In the genomic region with DNA sequence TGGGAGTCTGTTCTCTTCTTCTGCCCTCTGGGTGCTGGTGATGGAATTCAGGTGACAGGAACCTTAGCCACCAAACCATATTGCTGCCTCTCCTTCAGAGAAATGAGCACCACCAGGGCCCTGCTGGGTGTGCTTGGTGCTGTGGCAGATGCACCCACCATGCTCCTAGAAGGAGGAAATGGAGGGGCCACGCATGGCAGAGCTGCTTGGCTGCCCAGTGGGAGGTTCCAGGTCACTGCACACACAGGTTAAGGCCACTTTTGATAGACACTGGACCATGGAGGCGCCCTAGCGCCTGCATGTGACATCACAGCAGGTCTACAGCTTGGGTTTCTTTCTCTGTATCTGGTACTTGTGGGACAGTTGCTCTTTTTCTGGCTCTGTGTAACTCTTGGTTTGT, we compare ENCODE assay signal across 17 mouse cellular contexts. TPM values are rescaled to one million over a fixed set of nuclear protein-coding genes. Genes with fewer than 3 reads are reported as not detected.
DNase-seq lines count a peak whose midpoint lies in the region; ATAC-seq and TF ChIP-seq lines count a peak whose summit lies in the region.
"Had no signal": no experiment of that assay in that cellular context is flagged by ENCODE, and none has a peak within 500 bp of the region (broad histone marks: within the 10 kb centered on the region; RNA-seq: fewer than 3 reads in every experiment).

No protein-coding gene starts in this region.

- ATAC-seq in heart, embryonic 11.5 days (replicated peaks; ENCODE audit: insufficient number of reproducible peaks, low FRiP score, low TSS enrichment): no peak
- no peak for ATAC-seq in lung, embryonic 14.5 days (ENCODE audit: insufficient read depth)
- peak; percentile 24; the same call in 1 of the 2 replicates for ATAC-seq in neutrophil, adult 5-6 weeks (ENCODE audit: extremely low read depth, insufficient number of reproducible peaks, low FRiP score, poor library complexity, severe bottlenecking)

- H3K9ac ChIP-seq in heart, embryonic 11.5 days (ENCODE audit: low read depth, low read length): no peak overlapping the region
- no peak overlapping the region for H3K9ac ChIP-seq in lung, embryonic 14.5 days
- H3K9ac ChIP-seq: embryonic facial prominence, embryonic 13.5 days; neural tube, embryonic 15.5 days had no signal

- TF ChIP-seq CTCF in lung, embryonic 14.5 days (IDR thresholded peaks at IDR 0.05; ENCODE audit: low read depth): no peak

- 0 out of 2 replicates have a peak overlapping the region, but pooled peaks have one; percentile 89 for H3K27ac ChIP-seq in heart, embryonic 11.5 days (ENCODE audit: low read depth, low read length)
- peak overlapping the region; percentile 51; the same call in 1 of the 2 replicates for H3K27ac ChIP-seq in lung, embryonic 14.5 days (ENCODE audit: low read depth)

- no peaks in the 10 kb centered on the region for H3K27me3 ChIP-seq in heart, embryonic 11.5 days (ENCODE audit: control insufficient read depth, insufficient read depth, low read length)
- H3K27me3 ChIP-seq in lung, embryonic 14.5 days (ENCODE audit: insufficient read depth, low read length): no peaks in the 10 kb centered on the region
- H3K27me3 ChIP-seq: embryonic facial prominence, embryonic 13.5 days; megakaryocyte, embryonic 14.5 days; neural tube, embryonic 15.5 days had no signal

- no peak overlapping the region for H3K4me2 ChIP-seq in heart, embryonic 11.5 days
- H3K4me2 ChIP-seq in lung, embryonic 14.5 days: no peak overlapping the region
- H3K4me2 ChIP-seq: embryonic facial prominence, embryonic 13.5 days; neural tube, embryonic 15.5 days had no signal

- H3K9me3 ChIP-seq in heart, embryonic 11.5 days (replicated peaks; ENCODE audit: control insufficient read depth, low read length): no peaks in the 10 kb centered on the region
- H3K9me3 ChIP-seq in lung, embryonic 14.5 days (ENCODE audit: low read depth, low read length): no peaks in the 10 kb centered on the region
- H3K9me3 ChIP-seq: embryonic facial prominence, embryonic 13.5 days; forebrain, embryonic 10.5 days; megakaryocyte, embryonic 14.5 days; neural tube, embryonic 15.5 days had no signal

- no peaks in the 10 kb centered on the region for H3K36me3 ChIP-seq in heart, embryonic 11.5 days (ENCODE audit: control insufficient read depth, insufficient read depth, low read length)
- peaks cover 25% of the 10 kb centered on the region for H3K36me3 ChIP-seq in lung, embryonic 14.5 days (ENCODE audit: insufficient read depth)
- H3K36me3 ChIP-seq: neural tube, embryonic 15.5 days had no signal

- no peak overlapping the region for H3K4me3 ChIP-seq in heart, embryonic 11.5 days (ENCODE audit: low read depth, low read length)
- H3K4me3 ChIP-seq in lung, embryonic 14.5 days (ENCODE audit: low read depth, low read length): no peak overlapping the region
- H3K4me3 ChIP-seq: embryonic facial prominence, embryonic 13.5 days; forebrain, embryonic 10.5 days; neural tube, embryonic 15.5 days had no signal

- WGBS in heart, embryonic 11.5 days (ENCODE audit: insufficient replicate concordance): 78% methylated on average over 3 of the region's 3 CpGs
- WGBS in lung, embryonic 14.5 days: 72% methylated on average over 3 of the region's 3 CpGs

- peaks cover 59% of the 10 kb centered on the region for H3K4me1 ChIP-seq in heart, embryonic 11.5 days (ENCODE audit: control insufficient read depth, insufficient read depth, low read length)
- H3K4me1 ChIP-seq in lung, embryonic 14.5 days (ENCODE audit: insufficient read depth): peaks cover 17% of the 10 kb centered on the region

- no peak for DNase-seq in heart, adult 9 months (ENCODE audit: low spot score in 2 of 2)
- no peak for DNase-seq in lung, embryonic 14.5 days
- no peak for DNase-seq in lung, postnatal 25 days (ENCODE audit: low spot score)
- DNase-seq in T-cell, adult 2 months (ENCODE audit: low spot score): peak; percentile 36
- DNase-seq in retina, postnatal 1 day: no peak
- DNase-seq in right cerebral cortex, adult 2 months (ENCODE audit: low spot score in 2 of 2): no peak
- DNase-seq: adrenal gland, postnatal 36 days; cerebellum, postnatal 25 days; heart, adult 11 months; layer of hippocampus, adult 9-11 months; right cerebral cortex, adult 18-20 months had no signal

RNA-seq across cellular contexts. Expression of a gene that starts 15.8 kb away (rescaled TPM):
- polyA plus RNA-seq in heart, embryonic 11.5 days (2014; fragmentation: Nextera tagmentation; extraction: Ambion mirVana): 3.0 and 3.8 TPM in 2 replicates
- 5.4 and 7.9 TPM in 2 replicates for polyA plus RNA-seq in lung, embryonic 14.5 days (2014; fragmentation: Nextera tagmentation; extraction: Ambion mirVana)
- 29.1 and 30.5 TPM in 2 replicates for total RNA-seq in neutrophil, adult 5-6 weeks (2017)

RNA-seq across cellular contexts. Expression of a gene that starts 46.6 kb away (rescaled TPM):
- polyA plus RNA-seq in heart, embryonic 11.5 days (2014; fragmentation: Nextera tagmentation; extraction: Ambion mirVana): 6.4 and 8.1 TPM in 2 replicates
- polyA plus RNA-seq in lung, embryonic 14.5 days (2014; fragmentation: Nextera tagmentation; extraction: Ambion mirVana): 8.9 and 9.9 TPM in 2 replicates
- 18.0 and 19.8 TPM in 2 replicates for total RNA-seq in neutrophil, adult 5-6 weeks (2017)
